Mouse (Mus musculus) right cerebral cortex, postnatal 14 days (tissue): ENCODE results near the gene Hsdl2.
A peak's percentile ranks its signal among the peaks of the same experiment; 100 is the strongest.
"Not testable (repeated sequence)": the region's sequence is repeated elsewhere in the genome, so short reads cannot be mapped to it uniquely, and the experiment has no call there.

Experiments
- DNase-seq: peaks from one replicate; pipeline ENCODE4 v3.0.0; 2022

Hsdl2 gene

GRCm38 (mm10) chr4:59581314-59582185 lies at the start of gene Hsdl2:
Gene Hsdl2 (plus strand): TSS chr4:59581563.
- DNase-seq = peak; percentile 98

GRCm38 (mm10) chr4:59533268-59533667 lies 48.1 kb upstream of the Hsdl2 start:
- no peak for DNase-seq

GRCm38 (mm10) chr4:59535624-59536023 lies 45.7 kb upstream of the Hsdl2 start:
- no peak for DNase-seq

GRCm38 (mm10) chr4:59536281-59536680 lies 45.1 kb upstream of the Hsdl2 start:
- no peak for DNase-seq

- DNase-seq = no peak
Observed at GRCm38 (mm10) chr4:59543006-59543405, 38.4 kb upstream of the Hsdl2 start.

GRCm38 (mm10) chr4:59544654-59545053 lies 36.7 kb upstream of the Hsdl2 start:
- DNase-seq = no peak

- DNase-seq = no peak
Observed at GRCm38 (mm10) chr4:59546285-59547071, 34.9 kb upstream of the Hsdl2 start.

GRCm38 (mm10) chr4:59547136-59547889 lies 34.0 kb upstream of the Hsdl2 start:
- no peak for DNase-seq

GRCm38 (mm10) chr4:59548011-59548559 lies 33.3 kb upstream of the Hsdl2 start:
- DNase-seq = no peak

- peak; percentile 67 for DNase-seq
Observed at GRCm38 (mm10) chr4:59548560-59549174, 32.7 kb upstream of the Hsdl2 start.

- DNase-seq = peak; percentile 89
Observed at GRCm38 (mm10) chr4:59549175-59549976, 32.0 kb upstream of the Hsdl2 start, which contains the start of gene Ptbp3. Gene Ptbp3 (minus strand): TSS chr4:59549364.

- no peak for DNase-seq
Observed at GRCm38 (mm10) chr4:59549977-59550560, 31.3 kb upstream of the Hsdl2 start.

GRCm38 (mm10) chr4:59551901-59552300 lies 29.5 kb upstream of the Hsdl2 start:
- no peak for DNase-seq

GRCm38 (mm10) chr4:59552835-59553234 lies 28.5 kb upstream of the Hsdl2 start:
- DNase-seq = no peak

- no peak for DNase-seq
Observed at GRCm38 (mm10) chr4:59553576-59553975, 27.8 kb upstream of the Hsdl2 start.

- DNase-seq = no peak
Observed at GRCm38 (mm10) chr4:59555177-59555576, 26.2 kb upstream of the Hsdl2 start.

- not testable (repeated sequence) for DNase-seq
Observed at GRCm38 (mm10) chr4:59557343-59557742, 24.0 kb upstream of the Hsdl2 start.

GRCm38 (mm10) chr4:59558096-59558720 lies 23.2 kb upstream of the Hsdl2 start:
- no peak for DNase-seq

- no peak for DNase-seq
Observed at GRCm38 (mm10) chr4:59560141-59560540, 21.2 kb upstream of the Hsdl2 start.

GRCm38 (mm10) chr4:59564128-59564527 lies 17.2 kb upstream of the Hsdl2 start:
- DNase-seq = no peak
